Mouse (Mus musculus) G1E (cell line): Measurements from ENCODE around the gene Gm43720.

Experiments used
- CTCF ChIP-seq: IDR thresholded peaks from 2 replicates; pipeline ENCODE4 v1.5.1; 2012; ENCODE audit warnings: low read depth, low read length, inconsistent platforms, mixed read lengths
- GATA2 ChIP-seq: IDR thresholded peaks from 2 replicates; pipeline ENCODE4 v1.6.1; 2012; ENCODE audit warnings: low read depth, low read length, inconsistent platforms, borderline replicate concordance
- POLR2AphosphoS5 ChIP-seq: IDR thresholded peaks from 2 replicates; pipeline ENCODE4 v1.6.1; 2012; ENCODE audit warnings: low read depth, low read length, inconsistent platforms; ENCODE audit not compliant: insufficient replicate concordance

- TF ChIP-seq CTCF, result no peak
- no peak for TF ChIP-seq GATA2
- TF ChIP-seq POLR2AphosphoS5, result no peak
Measured at GRCm38 (mm10) chr5:138280425-138280768, 639 bp upstream of the Gm43720 start.
